In genomic region chr2:93683674-93684073, GRCm38 (mm10) we compare ENCODE assay signal across 25 mouse cellular contexts. TPM values are rescaled to one million over a fixed set of nuclear protein-coding genes. Genes with fewer than 3 reads are reported as not detected.
A peak's percentile ranks its signal among the peaks of the same experiment; 100 is the strongest.
DNase-seq lines count a peak whose midpoint lies in the region; ATAC-seq and TF ChIP-seq lines count a peak whose summit lies in the region.
"Had no signal": no experiment of that assay in that cellular context is flagged by ENCODE, and none has a peak within 500 bp of the region (broad histone marks: within the 10 kb centered on the region; RNA-seq: fewer than 3 reads in every experiment).

No protein-coding gene starts in this region.

- no peaks in the 10 kb centered on the region for H3K36me3 ChIP-seq in ES-E14 (ENCODE audit: control insufficient read depth, insufficient read depth, low read length, poor library complexity, severe bottlenecking)
- peaks cover 10% of the 10 kb centered on the region for H3K36me3 ChIP-seq in embryonic facial prominence, embryonic 10.5 days (replicated peaks)
- H3K36me3 ChIP-seq: heart, embryonic 15.5 days; hindbrain, embryonic 15.5 days; intestine, embryonic 15.5 days; limb, embryonic 15.5 days; midbrain, embryonic 10.5 days; stomach, embryonic 15.5 days had no signal

- no peak overlapping the region for H3K9ac ChIP-seq in ES-E14 (ENCODE audit: insufficient read depth, low read depth, low read length, poor library complexity, severe bottlenecking)
- H3K9ac ChIP-seq: heart, embryonic 15.5 days; hindbrain, embryonic 15.5 days; intestine, embryonic 15.5 days; limb, embryonic 15.5 days; stomach, embryonic 15.5 days had no signal

- in situ Hi-C loops in ES-E14 (cut with MboI; ENCODE audit: low sequenced_read_pairs in 2 of 2, unreplicated experiment in 2 of 2) = no loop called here

- no peaks in the 10 kb centered on the region for H3K9me3 ChIP-seq in ES-E14 (ENCODE audit: control insufficient read depth, insufficient read depth, low read depth, low read length)
- no peaks in the 10 kb centered on the region for H3K9me3 ChIP-seq in embryonic facial prominence, embryonic 10.5 days
- H3K9me3 ChIP-seq: forebrain, embryonic 10.5 days; heart, embryonic 15.5 days; hindbrain, embryonic 15.5 days; intestine, embryonic 15.5 days; limb, embryonic 15.5 days; midbrain, embryonic 10.5 days; stomach, embryonic 15.5 days had no signal

- no peaks in the 10 kb centered on the region for H3K27me3 ChIP-seq in embryonic facial prominence, embryonic 10.5 days (replicated peaks; ENCODE audit: low read depth, poor library complexity, severe bottlenecking)
- H3K27me3 ChIP-seq: heart, embryonic 15.5 days; hindbrain, embryonic 15.5 days; intestine, embryonic 15.5 days; limb, embryonic 15.5 days; Patski; stomach, embryonic 15.5 days had no signal

- no peak overlapping the region for H3K4me3 ChIP-seq in ES-E14 (ENCODE audit: insufficient read depth in 1 of 2, low read depth in 1 of 2, low read length in 2 of 2, poor library complexity in 1 of 2, severe bottlenecking in 1 of 2)
- no peak overlapping the region for H3K4me3 ChIP-seq in embryonic facial prominence, embryonic 10.5 days
- H3K4me3 ChIP-seq: forebrain, embryonic 10.5 days; heart, embryonic 15.5 days; hindbrain, embryonic 15.5 days; intestine, embryonic 15.5 days; limb, embryonic 15.5 days; midbrain, embryonic 10.5 days; stomach, embryonic 15.5 days had no signal

- ATAC-seq in frontal cortex, adult (ENCODE audit: low TSS enrichment) = 0 out of 2 replicates have a peak, but pooled peaks have one; percentile 21
- ATAC-seq: CD4-positive, CD25-positive, alpha-beta regulatory T cell, adult 4 months; intestine, embryonic 15.5 days; Patski had no signal

- 73% methylated on average over 8 of the region's 8 CpGs for WGBS in embryonic facial prominence, embryonic 10.5 days

- no peak overlapping the region for H3K27ac ChIP-seq in ES-E14 (ENCODE audit: insufficient read depth, low read depth, low read length, poor library complexity, severe bottlenecking)
- peak overlapping the region; percentile 2; the same call in 1 of the 2 replicates for H3K27ac ChIP-seq in embryonic facial prominence, embryonic 10.5 days (replicated peaks)
- H3K27ac ChIP-seq: forebrain, embryonic 10.5 days; heart, embryonic 15.5 days; hindbrain, embryonic 15.5 days; intestine, embryonic 15.5 days; limb, embryonic 15.5 days; midbrain, embryonic 10.5 days; stomach, embryonic 15.5 days had no signal

- no peaks in the 10 kb centered on the region for H3K4me1 ChIP-seq in ES-E14 (ENCODE audit: control insufficient read depth in 2 of 2, insufficient read depth in 2 of 2, low read length in 2 of 2, poor library complexity in 1 of 2)
- H3K4me1 ChIP-seq in embryonic facial prominence, embryonic 10.5 days = peaks cover 45% of the 10 kb centered on the region
- H3K4me1 ChIP-seq: intestine, embryonic 15.5 days; stomach, embryonic 15.5 days had no signal

- DNase-seq in frontal cortex, postnatal 14 days (ENCODE audit: low spot score in 2 of 2) = no peak
- DNase-seq in left cerebral cortex, postnatal 14 days (ENCODE audit: low spot score in 2 of 2) = peak; percentile 34 to 72
- no peak for DNase-seq in left cerebral cortex, adult 18-20 months (ENCODE audit: low spot score in 2 of 2)
- DNase-seq in ES-E14 (ENCODE audit: low read depth, low spot score) = no peak
- no peak for DNase-seq in embryonic facial prominence, embryonic 10.5 days (ENCODE audit: low spot score)
- no peak for DNase-seq in adrenal gland, postnatal 36 days
- no peak for DNase-seq in thymus, postnatal 10 days (ENCODE audit: low spot score in 2 of 2)
- DNase-seq: cerebellum, adult 2 months; cerebellum, postnatal 36 days; embryo, embryonic 11 days; gastrocnemius, postnatal 25 days; heart, postnatal 36 days; kidney, adult 9 months; thymus, postnatal 36 days had no signal

- intact Hi-C loops in left cerebral cortex, postnatal 14 days (cut with DNase I) = no loop called here

TF ChIP-seq in ES-E14, 5 proteins besides CTCF, POLR2A, EP300 and RAD21:
- TF ChIP-seq ZC3H11A (IDR thresholded peaks at IDR 0.05; ENCODE audit: borderline replicate concordance, low read depth, low read length) (no peak), MAFK (IDR thresholded peaks at IDR 0.05; ENCODE audit: insufficient read depth, low read depth, low read length) (peak; percentile 29; the same call in 1 of the 2 replicates)

RNA-seq across cellular contexts. Expression of gene Alx4, which starts 41.5 kb away (rescaled TPM):
- 1 to 10 TPM; 1.1 to 1.3 TPM for total RNA-seq in left cerebral cortex, postnatal 14 days (2021)
- total RNA-seq in left cerebral cortex, adult 18-20 months (2021) = 1 to 10 TPM; 1.7 to 1.9 TPM
- 0.05 and 0.09 TPM in 2 replicates for total RNA-seq in ES-E14 (2012; rRNA removed)
- 22.4 and 22.7 TPM in 2 replicates for polyA plus RNA-seq in embryonic facial prominence, embryonic 10.5 days (2016; fragmentation: Nextera tagmentation; extraction: Ambion mirVana)
- total RNA-seq in adrenal gland, postnatal 36 days (2021) = under 1 TPM; 0.36 to 0.43 TPM
- total RNA-seq: neutrophil, adult 5-6 weeks had no signal
- polyA plus RNA-seq: CD4-positive, CD25-positive, alpha-beta regulatory T cell, adult 4 months; Patski had no signal

Comparison
In these comparisons a context has a peak if more than half of its experiments do, and no peak if none do; other contexts are left out.
1. DNase-seq: peak in left cerebral cortex, postnatal 14 days (2 of 2); none in frontal cortex, postnatal 14 days (0 of 2), left cerebral cortex, adult 18-20 months (0 of 2), ES-E14 (single experiment), embryonic facial prominence, embryonic 10.5 days (single experiment), adrenal gland, postnatal 36 days (0 of 2) and thymus, postnatal 10 days (0 of 2).